Mouse (Mus musculus) MEL-GATA-1-ER (cell line): ENCODE results near the gene Ednrb.
"Not testable (repeated sequence)": the region's sequence is repeated elsewhere in the genome, so short reads cannot be mapped to it uniquely, and the experiment has no call there.

Experiments
- DNase-seq: peaks from one replicate; pipeline ENCODE4 v3.0.0-alpha.2; 2012; ENCODE audit warnings: low read depth; ENCODE audit errors: extremely low read depth

Gene Ednrb

DNA sequence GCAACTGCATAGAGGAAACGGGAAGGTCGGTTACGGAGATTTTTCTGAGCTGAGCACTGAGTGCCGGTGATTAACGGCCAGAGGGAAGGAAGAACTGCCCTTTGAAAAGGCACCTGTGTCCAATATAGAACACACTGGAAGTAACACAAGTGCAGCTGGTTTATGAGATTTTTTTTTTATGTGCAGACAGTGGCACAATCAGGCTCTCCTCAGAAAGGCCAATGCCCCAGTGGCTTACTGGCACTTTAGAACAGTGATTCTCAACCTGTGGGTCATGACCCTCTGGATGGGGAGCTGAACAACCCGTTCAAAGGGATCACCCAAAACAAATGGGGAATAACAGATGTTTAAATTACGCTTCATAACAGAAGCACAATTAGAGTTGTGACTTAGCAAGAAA is 20.7 kb downstream of the Ednrb start:
- no peak for DNase-seq

DNA sequence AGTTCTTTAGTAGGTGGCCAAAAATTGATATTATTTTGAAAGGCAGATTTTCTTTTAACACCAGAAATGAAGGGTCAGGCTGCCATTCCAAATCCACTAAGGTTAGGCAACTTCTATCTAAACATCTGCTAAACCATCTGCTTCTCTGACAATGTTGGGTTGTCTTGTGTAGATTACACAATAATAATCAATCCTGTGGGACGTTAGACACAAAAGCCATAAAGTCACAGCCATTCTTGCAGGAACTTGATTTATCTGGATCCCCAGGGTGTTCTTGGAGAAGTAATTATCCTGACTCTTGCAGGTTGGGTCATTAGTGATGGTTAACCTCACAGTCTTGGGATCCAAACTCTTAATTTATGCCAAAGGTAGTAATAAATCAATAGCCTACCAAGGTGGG is 21.6 kb downstream of the Ednrb start:
- no peak for DNase-seq

DNA sequence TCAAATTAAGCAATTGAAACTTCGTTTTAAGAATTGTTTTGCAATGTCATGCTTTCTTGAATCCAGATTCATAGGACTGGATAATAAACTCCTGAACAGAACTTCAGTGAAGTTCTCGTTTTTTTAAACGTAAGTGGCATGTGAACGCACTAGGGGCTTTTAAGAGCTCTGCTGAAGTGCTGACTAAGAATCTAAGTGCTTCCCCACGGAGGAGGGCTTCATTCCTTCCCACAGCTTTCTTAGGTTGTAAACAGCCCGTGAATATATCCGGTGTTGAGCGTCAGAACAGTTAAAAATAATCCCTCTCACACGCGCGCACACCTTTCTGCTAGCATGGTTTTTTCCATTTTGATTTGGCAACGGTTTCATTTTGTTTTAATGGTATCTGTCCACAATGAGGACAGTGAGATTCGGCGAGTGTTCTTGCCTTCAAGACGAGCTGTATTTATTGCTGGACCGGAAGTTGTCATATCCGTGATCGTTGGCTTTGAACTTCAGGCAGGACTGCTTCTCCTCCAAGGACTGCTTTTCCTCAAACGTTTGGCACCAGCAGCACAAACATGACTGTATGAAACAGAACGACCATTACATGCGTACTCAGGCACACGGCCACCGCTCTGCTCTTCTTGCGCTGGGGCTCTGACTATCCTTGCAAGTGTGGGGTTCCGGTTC is 27.4 kb downstream of the Ednrb start:
- DNase-seq, result no peak

DNA sequence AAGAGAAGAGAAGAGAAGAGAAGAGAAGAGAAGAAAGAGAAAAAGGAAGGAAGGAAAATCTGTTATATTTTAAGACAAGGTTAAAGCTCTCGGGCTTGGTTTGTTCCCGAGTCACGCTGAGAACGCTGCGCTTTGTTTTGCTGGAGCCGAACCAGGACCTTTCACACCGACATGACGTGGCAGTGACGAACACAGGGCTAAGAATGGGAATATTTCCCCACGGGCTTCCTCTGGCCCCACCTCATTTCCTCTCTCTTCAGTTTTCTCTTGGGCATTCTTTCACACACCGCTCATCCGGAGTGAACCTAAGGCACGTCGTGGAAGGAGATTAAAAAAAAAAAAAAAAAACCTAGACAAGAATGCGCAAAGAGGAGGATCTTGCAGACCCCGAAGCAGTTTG is 28.7 kb downstream of the Ednrb start:
- DNase-seq, result no peak

DNA sequence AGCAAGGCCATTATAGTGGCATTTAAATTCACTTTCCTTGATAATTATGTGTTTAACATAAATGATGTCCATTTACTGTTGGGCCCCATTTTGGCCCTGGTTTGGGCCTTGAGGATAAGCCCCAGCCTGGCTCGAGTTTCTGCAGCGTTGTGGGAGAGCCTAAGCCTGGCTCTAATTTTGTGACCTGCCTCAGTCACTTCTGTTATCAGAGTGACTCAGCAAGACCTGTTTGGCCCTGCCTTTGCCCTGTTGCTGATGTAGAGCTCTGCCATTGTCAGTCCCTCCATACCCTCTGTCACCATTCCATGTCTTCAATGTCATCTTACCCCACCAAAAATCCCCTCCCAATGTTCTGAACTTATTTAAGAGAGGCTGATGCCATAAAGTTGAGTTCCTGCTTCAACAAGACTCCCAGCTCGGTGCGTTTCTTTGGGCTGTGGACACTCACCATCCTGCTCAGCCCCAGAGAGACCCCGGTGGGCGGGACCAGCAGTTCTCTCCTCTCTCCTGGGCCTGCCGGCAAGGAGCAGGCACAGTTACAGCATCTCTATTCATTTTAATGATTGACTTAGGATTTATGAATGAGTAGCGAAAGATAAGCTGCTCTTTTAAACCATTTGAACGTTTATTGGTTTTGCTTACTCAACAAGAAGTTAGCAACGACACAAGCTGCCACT is 30.0 kb downstream of the Ednrb start:
- no peak for DNase-seq

DNA sequence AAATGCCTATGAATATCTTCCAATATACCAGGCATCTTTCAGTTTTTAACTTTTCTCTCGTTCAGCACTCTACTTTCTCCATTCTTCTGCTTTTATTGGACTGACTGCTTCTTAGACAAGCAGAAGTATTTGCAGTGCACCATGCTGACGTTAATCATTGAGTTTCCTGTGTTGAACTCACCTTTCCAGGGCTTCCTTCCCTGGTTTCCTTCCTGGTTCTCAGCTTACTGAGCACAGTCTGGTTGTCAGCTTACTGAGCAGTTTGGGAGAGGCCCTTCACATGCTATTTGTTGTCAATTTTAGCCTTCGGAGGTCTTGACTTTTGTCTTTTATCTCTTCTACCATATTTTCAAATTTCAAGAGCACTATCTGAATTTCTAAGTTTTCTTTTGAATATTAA is 31.0 kb downstream of the Ednrb start:
- no peak for DNase-seq

DNA sequence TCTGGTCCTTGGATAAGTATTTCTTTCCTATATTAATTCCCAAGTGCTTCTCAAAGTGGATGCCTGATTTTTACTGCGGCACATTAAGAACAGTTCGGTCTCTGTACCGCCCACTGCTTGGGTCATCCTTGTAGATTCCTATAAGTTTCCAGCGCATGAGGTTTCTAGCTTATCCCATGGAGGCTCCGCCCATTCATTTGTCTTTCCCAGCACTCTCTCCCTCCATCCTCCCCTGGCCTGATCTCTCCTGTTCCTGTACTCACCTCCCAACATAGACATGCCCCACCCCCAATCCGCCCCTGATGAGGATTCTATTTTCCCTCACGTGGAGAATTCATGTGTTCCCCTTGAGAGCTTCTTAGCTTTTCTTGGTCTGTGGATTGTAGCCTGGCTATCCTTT is 32.9 kb downstream of the Ednrb start:
- no peak for DNase-seq

DNA sequence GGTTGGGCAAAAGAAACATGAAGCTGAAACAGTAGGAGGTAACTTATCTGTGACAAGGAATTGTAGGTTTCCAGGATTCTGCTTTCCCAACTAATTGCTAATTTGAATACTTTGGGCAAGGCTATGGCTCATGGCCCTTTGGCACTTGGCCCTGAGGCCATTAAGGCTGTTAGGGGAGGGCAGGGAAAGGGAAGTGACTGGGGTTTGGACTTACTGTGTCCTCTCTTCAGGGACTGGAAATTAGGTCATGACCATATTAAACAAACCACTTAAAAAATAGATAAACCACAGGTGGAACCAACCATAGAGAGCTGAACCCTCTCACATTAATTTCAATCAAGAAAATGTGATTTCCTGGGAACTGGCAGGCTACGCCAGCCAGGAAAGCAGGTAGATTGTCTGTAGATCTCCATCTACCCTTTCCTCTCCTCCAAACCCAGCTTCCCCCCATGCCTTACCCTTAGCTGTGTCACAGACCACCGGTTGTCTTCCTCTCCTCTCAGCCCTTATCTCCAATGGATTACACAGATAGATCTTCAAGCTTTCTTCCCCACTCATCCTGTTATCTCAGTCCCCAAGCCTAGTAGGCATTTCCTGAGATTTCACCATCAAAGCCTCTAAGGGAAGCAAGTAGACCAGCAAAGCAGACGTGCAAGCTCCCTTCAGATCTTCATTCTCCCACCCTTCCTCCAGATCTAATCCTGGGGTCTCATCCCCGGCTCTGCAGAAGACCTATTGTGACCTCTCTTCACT is 40.1 kb downstream of the Ednrb start:
- no peak for DNase-seq

DNA sequence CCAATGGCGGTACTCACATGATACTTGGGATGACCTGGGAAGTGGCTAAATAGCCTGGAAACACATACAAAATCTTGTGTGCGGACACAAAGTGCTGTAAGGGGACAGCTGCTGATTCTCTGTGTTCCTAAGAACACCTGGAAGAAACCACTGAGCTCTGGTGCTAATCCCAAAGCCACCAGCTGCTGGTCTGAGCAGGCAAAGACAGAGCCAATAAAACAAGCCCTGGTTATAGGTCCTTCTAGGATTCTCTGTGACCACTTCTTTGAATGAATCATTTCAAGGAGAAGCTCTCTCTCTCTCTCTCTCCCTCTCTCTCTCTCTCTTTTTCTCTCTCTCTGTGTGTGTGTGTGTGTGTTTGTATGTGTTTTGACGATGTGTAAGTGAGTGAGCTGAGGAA is 47.1 kb downstream of the Ednrb start:
- DNase-seq, result no peak

DNA sequence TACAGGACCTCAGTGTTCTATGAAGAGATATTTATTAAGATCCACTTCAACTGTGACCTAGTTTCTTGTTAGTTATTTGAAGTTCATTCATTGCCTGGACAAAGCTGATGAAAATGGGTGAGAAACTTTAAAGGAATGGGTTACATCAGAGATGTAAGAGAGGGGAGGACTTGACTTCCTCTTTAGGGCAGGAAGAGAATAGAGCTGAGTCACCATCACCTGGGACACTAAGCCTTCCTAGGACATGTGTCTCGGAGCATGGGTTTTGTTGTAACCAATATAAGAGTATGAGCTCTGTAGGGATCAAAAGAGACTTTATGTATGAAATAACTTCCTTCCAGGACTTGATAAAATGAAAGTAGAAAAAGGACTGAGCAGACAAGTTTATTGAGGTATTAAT is 48.6 kb downstream of the Ednrb start:
- no peak for DNase-seq

DNA sequence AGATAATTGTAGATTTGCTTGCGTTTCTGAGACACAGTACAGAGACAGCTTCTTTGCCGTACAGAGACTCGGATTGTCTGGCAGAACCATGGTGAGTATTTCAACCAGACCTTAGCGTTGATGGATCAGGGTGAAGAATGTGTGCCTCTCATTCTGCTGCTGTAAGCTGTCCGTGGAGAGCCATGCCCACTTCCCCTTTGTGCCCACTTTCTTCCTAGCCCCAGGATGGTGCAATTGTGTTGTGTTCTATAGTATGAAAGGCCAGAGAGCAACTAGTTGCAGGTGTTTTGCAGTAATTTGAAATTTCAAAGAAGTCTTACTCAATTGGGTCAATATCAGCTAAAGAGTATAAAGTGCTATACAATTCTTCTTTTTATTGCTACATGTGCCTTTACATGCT is 50.8 kb downstream of the Ednrb start:
- no peak for DNase-seq

DNA sequence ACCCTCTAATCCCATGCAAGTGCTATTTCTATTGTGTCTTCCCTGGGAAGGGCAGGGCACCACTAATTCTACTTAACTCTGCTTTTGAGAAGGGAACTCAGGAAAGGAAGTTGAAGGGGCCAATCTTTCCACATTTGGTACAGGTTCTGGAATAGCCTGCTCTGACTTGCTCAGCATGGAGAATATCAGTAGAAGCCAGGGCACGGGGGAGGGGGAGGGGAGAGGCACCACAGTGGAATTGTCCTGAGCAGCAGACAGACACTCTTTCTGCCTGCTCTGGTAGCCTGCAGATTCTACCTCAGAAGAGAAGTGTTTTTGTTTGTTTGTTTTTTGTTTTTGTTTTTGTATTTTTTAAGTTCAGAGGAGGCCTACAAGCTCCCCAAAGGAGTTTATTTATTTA is 51.5 kb downstream of the Ednrb start:
- DNase-seq, result no peak

DNA sequence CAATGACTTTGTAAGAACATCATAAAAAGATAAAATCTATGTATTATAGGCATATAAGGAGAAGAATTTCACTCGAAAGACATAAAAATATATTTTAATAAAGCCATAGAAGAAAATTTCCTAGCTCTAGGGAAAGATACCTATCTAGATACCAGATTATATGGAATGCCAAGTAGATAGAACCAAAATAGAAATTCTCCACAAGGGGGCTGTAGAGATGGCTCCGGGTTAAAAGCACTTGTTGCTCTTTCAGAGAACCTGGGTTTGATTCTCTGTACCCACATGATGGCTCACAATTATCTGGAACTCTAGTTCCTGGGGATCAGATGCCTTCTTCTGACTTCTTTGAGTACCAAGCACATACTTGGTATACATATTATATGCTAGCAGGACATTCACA is 56.7 kb downstream of the Ednrb start:
- no peak for DNase-seq

DNA sequence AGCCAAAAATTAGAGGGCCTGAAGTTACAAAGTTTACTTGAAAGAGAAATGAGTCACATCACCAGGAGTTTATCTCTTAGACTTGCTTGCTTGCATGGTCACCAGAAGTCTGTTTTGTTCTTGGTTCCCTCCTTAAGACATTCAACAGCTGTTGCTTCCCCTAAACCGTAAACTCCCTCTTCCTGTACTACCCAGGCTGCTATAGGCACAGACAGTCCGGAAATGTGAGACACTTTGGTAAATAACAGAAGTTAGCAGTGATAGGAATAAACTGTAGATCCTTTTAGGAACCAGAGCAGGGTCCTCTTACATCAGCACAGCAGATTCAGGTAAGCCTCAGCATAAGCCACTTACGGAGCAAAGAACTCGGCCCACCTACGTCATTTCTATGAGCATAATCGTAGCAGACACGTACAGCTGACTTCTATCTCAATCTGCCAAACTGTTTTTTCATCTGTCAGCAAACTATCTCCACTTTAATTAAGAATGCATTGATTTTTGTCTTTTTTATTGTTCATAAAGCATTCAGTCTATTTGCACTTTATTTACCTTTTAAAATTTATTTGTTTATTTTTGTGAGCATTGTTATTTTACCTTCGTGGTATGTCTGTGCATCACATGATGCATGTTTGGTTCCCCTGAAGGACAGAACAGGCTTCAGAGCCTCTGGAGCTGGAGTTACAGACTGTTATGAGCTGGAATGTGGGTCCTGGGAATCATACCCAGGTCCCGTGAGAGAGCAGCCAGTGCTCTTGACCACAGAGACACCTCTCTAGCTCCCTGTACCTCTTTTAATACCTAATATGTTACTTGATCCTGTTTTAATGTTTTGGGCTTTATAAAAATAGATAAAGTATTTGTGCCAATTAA is 58.9 kb downstream of the Ednrb start:
- no peak for DNase-seq

DNA sequence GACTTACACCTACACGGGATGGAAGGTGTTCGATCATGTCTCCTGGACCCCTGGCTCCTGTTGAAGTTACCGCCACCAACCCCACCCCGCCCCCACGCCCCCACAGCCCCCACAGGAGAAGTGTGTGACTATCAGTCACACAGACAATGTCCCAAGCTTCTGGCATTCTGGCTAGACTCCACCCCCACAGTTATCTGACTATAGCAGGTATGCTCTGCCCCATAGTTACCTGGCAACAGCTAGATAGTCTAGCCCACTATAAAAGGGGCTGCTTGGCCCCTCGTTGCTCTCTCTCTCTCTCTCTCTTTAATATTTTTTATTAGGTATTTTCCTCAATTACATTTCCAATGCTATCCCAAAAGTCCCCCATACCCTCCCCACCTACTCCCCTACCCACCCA is 63.9 kb downstream of the Ednrb start:
- not testable (repeated sequence) for DNase-seq

DNA sequence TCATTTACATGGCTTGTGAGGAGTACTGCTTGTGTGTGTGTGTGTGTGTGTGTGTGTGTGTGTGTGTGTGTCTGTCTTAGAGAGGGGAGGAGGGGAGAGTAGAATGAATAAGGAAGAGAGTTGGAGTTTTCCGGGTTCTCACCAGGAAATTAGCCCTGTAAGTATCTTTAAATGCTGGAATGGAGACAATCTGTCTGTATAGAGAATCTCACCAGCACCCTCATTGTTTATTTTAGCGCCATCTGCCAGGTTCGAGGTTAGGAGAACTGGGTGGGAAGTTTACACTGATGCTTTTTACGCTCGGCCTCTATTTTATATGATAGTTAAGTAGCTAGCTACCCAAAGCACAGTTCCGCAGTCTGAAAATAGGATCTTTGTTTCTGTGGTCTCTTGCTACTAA is 64.9 kb downstream of the Ednrb start:
- DNase-seq, result no peak

DNA sequence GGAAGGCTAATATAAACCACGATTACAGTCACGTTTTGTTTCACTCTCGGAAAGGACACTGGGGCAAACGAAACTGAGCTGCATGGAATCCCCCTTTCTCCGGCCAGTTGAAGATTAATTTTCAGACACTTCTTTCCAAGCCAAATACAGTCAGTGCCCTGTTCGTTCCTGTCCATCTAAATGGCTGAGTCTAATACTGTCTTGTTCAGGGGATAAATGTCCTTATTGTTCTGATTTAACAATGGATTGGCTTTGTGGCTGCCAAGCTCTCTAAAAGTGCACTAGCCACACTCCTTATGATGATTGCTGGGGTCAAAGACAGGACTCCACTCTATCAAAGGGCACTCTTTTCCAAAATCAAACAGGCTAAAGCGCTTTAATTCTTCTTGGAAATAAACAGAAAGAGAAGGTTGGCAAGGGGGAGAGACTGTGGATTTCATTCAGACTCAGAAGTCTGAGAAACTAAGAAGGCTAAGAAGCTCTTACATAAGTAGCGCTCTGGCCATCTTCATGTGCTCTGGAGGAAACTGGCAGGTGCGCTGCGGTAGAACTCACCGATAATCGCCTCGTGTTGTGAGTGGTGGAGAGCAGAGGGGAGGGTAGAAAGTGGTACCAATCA is 65.6 kb downstream of the Ednrb start:
- DNase-seq, result no peak

DNA sequence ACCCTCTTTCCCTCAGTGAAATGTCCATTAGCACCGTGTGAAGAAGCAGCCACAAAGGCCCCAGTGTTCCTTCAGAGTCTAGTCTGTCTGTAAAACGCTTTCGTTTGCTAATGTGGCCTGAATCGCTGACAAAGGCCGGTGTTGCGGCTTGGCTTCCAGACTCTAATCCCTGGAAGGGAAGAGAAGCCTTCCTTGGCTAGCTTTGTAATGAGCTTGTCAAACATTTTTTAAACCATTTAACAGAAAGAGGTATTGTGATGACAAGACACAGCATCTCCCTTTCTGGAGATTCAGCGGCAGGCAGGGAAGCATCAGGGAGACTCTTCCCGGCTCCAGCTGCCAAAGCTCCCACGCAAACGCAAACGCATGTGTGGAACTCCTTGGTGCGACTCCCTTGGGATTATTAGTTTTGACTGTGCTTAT is 66.2 kb downstream of the Ednrb start:
- no peak for DNase-seq

DNA sequence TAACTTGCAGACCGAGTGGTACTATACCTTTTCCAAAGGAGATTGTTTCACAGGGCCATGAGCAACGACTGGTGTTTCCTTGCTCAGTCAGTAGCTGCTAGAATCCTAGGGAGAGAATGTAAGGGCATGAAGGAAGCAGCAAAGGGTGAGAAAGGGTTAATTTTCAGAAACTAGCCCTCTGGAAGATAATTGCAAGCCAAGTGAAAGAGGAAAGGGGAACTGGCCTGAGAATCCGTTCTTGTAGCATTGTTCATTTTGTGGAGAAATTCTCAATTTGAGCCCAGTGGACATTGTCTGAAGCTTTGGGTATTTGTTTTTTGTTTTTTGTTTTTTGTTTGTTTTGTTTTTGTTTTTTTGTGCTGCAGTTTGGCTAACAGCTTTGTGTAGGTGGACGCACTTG is 66.8 kb downstream of the Ednrb start:
- no peak for DNase-seq

DNA sequence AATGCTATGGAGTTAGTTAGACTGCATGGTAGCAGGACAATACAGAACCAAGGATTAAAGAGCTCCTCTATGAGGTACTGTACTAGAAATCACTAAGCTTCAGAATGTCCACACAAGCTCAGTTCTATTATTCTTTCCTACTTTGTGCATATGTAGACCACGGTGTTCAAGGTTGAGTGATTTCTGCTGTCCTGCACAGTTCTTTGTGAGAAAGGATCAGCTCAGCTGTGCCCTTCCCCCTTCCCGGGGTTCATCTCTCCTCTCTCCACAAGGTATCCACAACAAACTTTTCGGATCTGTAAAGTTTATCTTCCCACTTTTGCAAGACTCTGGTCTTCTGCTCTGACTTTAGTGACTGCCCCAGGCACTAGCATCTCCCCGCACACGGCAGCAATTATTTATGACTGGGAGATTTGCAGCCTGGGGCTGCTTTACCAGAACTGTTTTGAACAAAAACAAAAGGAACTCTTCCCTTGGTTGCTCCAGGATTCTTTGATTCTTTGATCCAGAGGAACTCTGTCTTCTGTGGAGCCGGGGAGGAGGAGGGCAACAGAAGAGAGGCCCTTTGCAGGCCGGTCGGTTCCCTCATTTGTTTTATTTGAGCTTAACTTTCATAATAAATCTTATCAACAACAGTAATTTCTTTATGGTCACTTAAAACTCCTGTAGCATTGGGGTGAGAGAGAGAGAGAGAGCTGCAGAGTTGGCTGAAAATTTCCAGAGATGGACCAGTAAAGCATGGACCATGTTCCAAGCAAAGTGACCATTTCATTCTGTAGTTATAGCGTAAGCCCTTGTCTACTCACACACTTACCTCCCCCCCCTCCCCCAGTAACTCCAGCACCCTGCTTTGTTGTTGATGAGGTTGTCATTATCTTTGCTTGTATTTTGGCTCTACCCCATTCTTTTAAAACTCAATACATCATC is 74.6 kb downstream of the Ednrb start:
- DNase-seq, result no peak
